Mouse (Mus musculus) cerebellum, postnatal 10 days (tissue): ENCODE measurements around the gene Pank2.
"Not testable (repeated sequence)": the region's sequence is repeated elsewhere in the genome, so short reads cannot be mapped to it uniquely, and the experiment has no call there.

Experiments used
- DNase-seq, 2 experiments: peaks; one replicate each; pipeline ENCODE4 v3.0.0; 2021; ENCODE audit warnings: mixed read lengths in 2 of 2

Gene Pank2

GRCm38 (mm10) chr2:131262213-131262672 is at the start of gene Pank2:
TSS of gene Pank2 (plus strand) at chr2:131262495.
- DNase-seq: peak; percentile 98 to 99

DNA sequence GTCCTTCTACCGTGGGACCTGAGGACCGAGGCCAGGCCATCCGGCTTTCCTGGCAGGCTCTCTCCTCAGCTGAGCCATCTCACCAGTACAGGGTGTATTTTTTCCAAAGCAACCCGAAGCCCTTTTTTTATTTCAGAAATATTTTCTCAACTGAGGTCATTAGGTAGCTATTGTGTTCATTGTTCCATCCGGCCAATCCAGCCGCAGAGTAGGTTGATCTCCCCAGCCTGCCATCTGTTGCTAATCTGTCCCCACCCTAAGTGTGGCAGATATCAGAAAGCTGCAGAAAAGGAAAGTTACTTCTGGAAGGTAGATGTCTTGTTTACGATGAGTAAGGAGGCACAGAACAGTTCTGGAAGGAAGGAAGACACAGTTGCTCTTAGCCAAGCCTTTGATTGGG is 48.5 kb upstream of the Pank2 start:
- peak in 1 of 2 experiments; percentile 17 for DNase-seq

GRCm38 (mm10) chr2:131215941-131216858 is 46.1 kb upstream of the Pank2 start:
- no peak for DNase-seq

DNA sequence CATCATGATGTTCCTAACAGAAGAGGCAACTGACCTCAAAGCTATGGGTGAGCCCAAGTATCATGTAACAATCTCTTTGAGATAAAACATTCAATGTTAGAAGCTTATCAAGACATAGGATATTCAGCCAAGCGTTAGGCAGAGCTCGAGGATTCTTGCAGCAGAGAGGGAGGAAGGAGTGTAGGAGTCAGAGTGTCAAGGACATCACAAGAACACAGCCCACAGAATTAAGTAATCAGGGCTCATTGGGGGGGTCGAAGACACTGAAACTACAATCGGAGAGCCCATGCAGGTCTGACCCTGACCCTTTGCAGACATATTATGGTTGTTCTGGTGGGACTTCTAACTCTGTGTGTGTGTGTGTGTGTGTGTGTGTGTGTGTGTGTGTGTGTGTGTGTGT is 42.3 kb upstream of the Pank2 start:
- no peak for DNase-seq

- DNase-seq: no peak
These were observed 40.3 kb upstream of the Pank2 start for GRCm38 (mm10) chr2:131221853-131222515.

- DNase-seq: no peak
These were observed 39.7 kb upstream of the Pank2 start for GRCm38 (mm10) chr2:131222562-131222961.

DNA sequence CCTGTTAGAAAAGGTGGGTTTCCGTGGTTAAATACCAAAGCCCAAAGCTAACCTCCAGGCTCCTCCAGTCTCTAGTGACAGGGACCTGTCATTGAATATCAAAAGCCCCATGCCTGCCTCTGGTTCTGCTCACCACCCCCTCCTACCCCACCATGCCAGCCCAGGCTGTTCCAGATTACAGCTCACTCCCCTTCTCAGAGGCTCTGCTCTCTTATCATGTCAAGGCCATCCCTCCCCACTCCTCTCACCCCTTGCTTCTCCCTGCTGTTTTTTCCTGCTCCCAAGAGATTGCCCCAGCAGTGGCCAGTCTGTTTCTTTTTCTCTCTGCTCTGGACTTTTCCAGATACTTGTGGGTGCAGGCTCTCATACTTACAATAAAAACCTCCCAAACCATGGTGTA is 38.7 kb upstream of the Pank2 start:
- DNase-seq: no peak

GRCm38 (mm10) chr2:131225178-131225577 is 37.1 kb upstream of the Pank2 start:
- no peak for DNase-seq

- not testable (repeated sequence) for DNase-seq
These were observed 35.6 kb upstream of the Pank2 start for GRCm38 (mm10) chr2:131226669-131227068.

DNA sequence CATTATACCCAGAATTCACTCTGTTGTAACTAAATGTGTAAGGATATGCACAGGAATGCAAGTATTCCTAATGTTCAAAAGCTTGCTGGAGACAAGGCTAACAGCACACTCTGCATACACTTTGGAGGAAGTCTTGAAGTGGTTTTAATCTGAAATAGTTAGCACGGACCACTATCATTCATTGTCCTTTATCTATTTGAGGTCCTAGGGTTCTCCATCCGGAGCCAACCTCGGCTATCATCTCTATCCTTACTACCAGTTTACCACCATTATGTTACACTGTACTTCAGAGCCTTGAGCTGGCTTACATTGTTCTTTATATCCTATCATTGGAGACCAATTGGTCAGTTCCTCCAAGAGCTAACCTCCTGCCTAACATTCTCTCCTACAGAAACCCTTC is 35.1 kb upstream of the Pank2 start:
- no peak for DNase-seq

- DNase-seq: no peak
These were observed 29.7 kb upstream of the Pank2 start for GRCm38 (mm10) chr2:131232558-131232957.

GRCm38 (mm10) chr2:131233307-131234126 is 28.8 kb upstream of the Pank2 start, which contains the start of gene Mavs:
TSS of gene Mavs (plus strand) at chr2:131234063.
- DNase-seq: peak; percentile 97 to 98

- DNase-seq: no peak
These were observed 28.1 kb upstream of the Pank2 start for GRCm38 (mm10) chr2:131234127-131234650.

GRCm38 (mm10) chr2:131234970-131235635 is 27.2 kb upstream of the Pank2 start:
- DNase-seq: no peak

DNA sequence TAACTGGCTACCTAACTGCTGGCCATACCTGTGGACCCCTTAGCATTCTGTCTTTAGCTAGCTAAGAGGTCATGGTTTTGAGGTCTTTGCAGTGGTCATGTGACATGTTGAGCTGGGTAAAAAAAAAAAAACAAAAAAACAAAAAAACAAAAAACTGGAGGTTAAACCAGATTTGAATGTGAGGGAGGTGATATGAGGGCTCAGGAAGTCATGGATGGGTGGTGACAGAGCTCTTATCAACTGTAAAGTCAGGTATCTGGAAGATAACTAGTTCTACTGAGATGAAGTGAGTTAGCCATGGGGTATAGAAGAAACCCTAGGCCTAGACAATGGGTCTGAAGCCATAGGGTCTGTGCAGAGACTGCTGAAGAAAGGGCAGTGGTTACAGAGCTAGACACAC is 20.1 kb upstream of the Pank2 start:
- DNase-seq: no peak

DNA sequence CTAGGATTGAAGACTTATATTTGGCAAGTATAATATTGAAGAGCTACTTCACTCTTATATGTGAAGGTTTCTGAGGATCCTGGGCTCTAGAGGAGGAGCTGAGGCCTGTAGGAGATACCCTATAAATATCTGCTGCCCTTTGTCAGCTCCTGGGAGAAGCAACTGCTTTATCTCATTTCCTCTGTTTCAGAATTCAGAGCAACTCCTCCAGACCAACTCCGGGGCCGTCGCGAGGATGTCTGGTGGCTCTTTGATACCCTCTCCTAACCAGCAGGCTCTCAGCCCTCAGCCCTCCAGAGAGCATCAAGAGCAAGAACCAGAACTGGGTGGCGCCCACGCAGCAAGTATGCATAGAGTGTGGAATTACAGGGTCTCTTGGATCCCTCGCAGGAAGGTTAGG is 19.4 kb upstream of the Pank2 start:
- no peak for DNase-seq

DNA sequence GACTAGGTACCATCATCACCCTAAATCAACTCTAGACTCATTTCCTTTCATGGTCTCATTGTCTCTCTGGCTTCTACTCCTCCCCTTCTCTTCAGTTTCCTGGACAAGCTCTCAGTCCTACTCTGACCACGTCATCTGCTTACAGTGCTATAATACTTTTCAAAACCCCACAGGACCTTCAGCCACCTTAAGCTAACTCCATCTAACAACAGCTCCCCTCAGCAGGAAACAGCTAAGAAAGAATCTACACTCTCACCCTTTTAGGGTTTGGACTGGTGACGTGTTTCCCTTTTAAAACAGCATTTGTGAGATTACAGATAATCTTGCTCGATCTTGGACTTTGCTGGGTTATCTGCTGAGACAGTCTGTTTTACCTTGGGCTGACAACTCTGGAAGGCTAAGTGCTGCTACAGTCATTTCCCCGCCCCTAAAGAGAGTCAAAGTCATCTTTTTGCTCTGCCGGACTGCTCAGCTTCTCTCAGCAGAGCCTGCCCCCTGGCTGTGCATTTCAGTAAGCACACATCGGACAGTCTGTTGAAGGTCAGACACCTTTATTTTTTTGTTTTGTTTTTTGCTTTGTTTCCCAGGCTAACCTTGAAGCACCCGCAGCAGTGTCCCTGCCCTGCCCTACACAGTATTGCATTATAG is 8.5 kb upstream of the Pank2 start:
- DNase-seq: peak; percentile 77

DNA sequence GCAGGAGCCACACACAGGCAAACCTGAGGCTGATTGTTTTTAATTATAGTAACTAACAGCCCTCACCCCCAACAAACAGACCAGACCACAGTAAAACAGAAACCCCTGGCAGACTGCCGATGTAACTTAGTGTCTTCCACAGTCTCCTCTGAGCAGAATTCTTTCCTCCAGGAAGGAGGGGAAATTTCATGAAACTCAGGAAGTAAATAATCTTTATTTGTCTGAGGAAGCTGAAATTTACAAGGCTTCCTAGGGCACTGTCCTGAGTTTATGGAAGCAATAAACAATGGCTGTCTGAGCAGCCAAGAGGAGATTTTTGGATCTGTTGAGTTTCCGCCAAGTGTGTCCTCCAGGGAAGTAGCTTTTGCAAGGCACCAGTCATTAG is 8.0 kb upstream of the Pank2 start:
- DNase-seq: peak; percentile 16 to 23

GRCm38 (mm10) chr2:131255738-131256137 is 6.6 kb upstream of the Pank2 start:
- no peak for DNase-seq

- DNase-seq: no peak
These were observed 3.6 kb upstream of the Pank2 start for GRCm38 (mm10) chr2:131258693-131259092.

DNA sequence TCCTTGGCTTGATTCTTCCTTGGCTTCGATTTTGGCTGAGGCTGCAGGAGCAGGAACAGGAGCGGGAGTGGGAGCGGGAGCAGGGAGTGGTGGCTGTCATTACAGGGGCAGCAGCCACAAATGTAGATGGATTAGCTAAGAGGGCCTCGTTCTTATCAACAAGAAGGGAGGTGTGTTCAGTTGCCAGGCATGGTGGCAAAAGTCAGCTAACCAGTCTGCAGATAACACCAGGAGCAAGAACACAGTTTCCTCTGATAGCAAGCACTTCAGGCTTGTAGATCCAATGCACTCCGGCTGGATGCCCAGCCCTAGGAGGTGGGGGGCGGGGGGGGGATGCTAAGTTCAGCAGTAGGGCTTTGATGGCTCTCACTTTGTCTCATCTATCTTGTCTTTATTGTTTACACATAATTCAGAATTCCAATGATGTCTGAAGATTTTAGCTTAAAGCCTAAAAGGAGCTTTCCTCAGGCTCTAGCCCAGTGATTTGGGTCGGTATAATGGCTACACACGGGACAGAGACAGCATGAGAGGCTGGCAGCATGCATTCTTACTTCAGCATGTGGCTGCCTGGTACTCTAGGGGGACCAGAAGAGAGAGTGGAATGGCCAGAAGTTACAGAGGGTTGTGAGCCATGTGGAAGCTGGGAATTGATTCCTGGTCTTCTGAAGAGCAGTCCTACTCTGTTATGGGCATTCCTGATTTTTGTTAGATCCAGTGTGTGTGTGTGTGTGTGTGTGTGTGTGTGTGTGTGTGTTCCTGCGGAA is 1.6 kb upstream of the Pank2 start:
- peak in 1 of 2 experiments; percentile 13 for DNase-seq
